Mouse (Mus musculus) limb, embryonic 13.5 days (tissue): ENCODE results near the gene Kbtbd4. TPM values are rescaled to one million over a fixed set of nuclear protein-coding genes. Genes with fewer than 3 reads are reported as not detected.
"Not testable (repeated sequence)": the region's sequence is repeated elsewhere in the genome, so short reads cannot be mapped to it uniquely, and the experiment has no call there.

Experiments used
- ATAC-seq: fragments of 200-750 bp; cut with Nextera tagmentation; 2 replicates; pipeline ENCODE4 v1.8.0; 2017; ENCODE audit warnings: low read depth, moderate number of reproducible peaks, moderate TSS enrichment; ENCODE audit not compliant: low FRiP score
- H3K27ac ChIP-seq: fragments of 300-500 bp; sonication (generic); 2 replicates; pipeline ENCODE4 v1.5.1; 2015; ENCODE audit warnings: inconsistent platforms, mild to moderate bottlenecking, moderate library complexity
- H3K27me3 ChIP-seq: fragments of 300-500 bp; sonication (generic); 2 replicates; pipeline ENCODE4 v1.6.1; 2015; ENCODE audit warnings: mild to moderate bottlenecking, inconsistent platforms
- H3K36me3 ChIP-seq: fragments of 300-500 bp; sonication (generic); 2 replicates; pipeline ENCODE4 v1.6.1; 2015; ENCODE audit warnings: inconsistent platforms, mild to moderate bottlenecking, moderate library complexity
- H3K4me1 ChIP-seq: fragments of 300-500 bp; sonication (generic); 2 replicates; pipeline ENCODE4 v1.6.1; 2015; ENCODE audit warnings: inconsistent platforms
- H3K4me2 ChIP-seq: fragments of 300-500 bp; sonication (generic); replicated peaks from 2 replicates; pipeline ENCODE4 v1.6.1; 2015; ENCODE audit warnings: inconsistent platforms, mild to moderate bottlenecking, moderate library complexity
- H3K4me3 ChIP-seq: fragments of 300-500 bp; sonication (generic); 2 replicates; pipeline ENCODE4 v1.5.1; 2015; ENCODE audit warnings: moderate library complexity, mild to moderate bottlenecking, inconsistent platforms
- H3K9ac ChIP-seq: fragments of 300-500 bp; sonication (generic); 2 replicates; pipeline ENCODE4 v1.6.1; 2015; ENCODE audit warnings: mild to moderate bottlenecking, inconsistent platforms
- H3K9me3 ChIP-seq: fragments of 300-500 bp; sonication (generic); 2 replicates; pipeline ENCODE4 v1.6.1; 2016; ENCODE audit warnings: inconsistent platforms
- WGBS: fragments of 180-500 bp; shearing (Covaris S2); methylation state at CpG from one replicate; pipeline ENCODE4 v1.1.7; 2015; 5-methylcytosine and 5-hydroxymethylcytosine counted together
- polyA plus RNA-seq: library from polyadenylated mRNA; unstranded; fragments of >200 nt; fragmentation: Nextera tagmentation; extraction: Ambion mirVana; gene quantifications from 2 replicates; pipeline ENCODE4 v1.2.1, GENCODE M21; 2015

Kbtbd4 gene
- polyA plus RNA-seq, 1 experiment from 2014 or later: 49.2 TPM

GRCm38 (mm10) chr2:90881824-90882223 is 22.7 kb upstream of the Kbtbd4 start:
- Histone ChIP-seq H3K4me3 (no peak overlapping the region), H3K4me1 (peaks cover 19% of the 10 kb centered on the region), H3K27ac (no peak overlapping the region), H3K27me3 (peaks cover 37% of the 10 kb centered on the region), H3K9ac (no peak overlapping the region), H3K36me3 (no peaks in the 10 kb centered on the region), H3K9me3 (no peaks in the 10 kb centered on the region), H3K4me2 (no peak overlapping the region)
- ATAC-seq: no peak
- 75% methylated on average over 2 of the region's 2 CpGs for WGBS

- Histone ChIP-seq H3K27me3 (peaks cover 61% of the 10 kb centered on the region), H3K4me3 (peak within 1 kb of the TSS; percentile 62), H3K9me3 (no peaks in the 10 kb centered on the region), H3K4me1 (peaks cover 29% of the 10 kb centered on the region), H3K27ac (no peak within 1 kb of the TSS), H3K36me3 (no peaks in the 10 kb centered on the region), H3K9ac (peak within 1 kb of the TSS; percentile 72), H3K4me2 (peak within 1 kb of the TSS; percentile 89)
- WGBS: 1% methylated on average over 44 of the region's 45 CpGs
- peak; percentile 52; the same call in 1 of the 2 replicates for ATAC-seq
Measured at GRCm38 (mm10) chr2:90885218-90886041, 19.1 kb upstream of the Kbtbd4 start, which contains the start of gene C1qtnf4. TSS of gene C1qtnf4 (plus strand) at chr2:90885860.

GRCm38 (mm10) chr2:90886436-90886835 is 18.1 kb upstream of the Kbtbd4 start:
- H3K27ac ChIP-seq: no peak overlapping the region
- no peaks in the 10 kb centered on the region for H3K9me3 ChIP-seq
- H3K9ac ChIP-seq: peak overlapping the region; percentile 72; the same call in 1 of the 2 replicates
- peak overlapping the region; percentile 62 for H3K4me3 ChIP-seq
- H3K4me1 ChIP-seq: peaks cover 34% of the 10 kb centered on the region
- no peak for ATAC-seq
- H3K4me2 ChIP-seq: peak overlapping the region; percentile 89
- no peaks in the 10 kb centered on the region for H3K36me3 ChIP-seq
- H3K27me3 ChIP-seq: peaks cover 61% of the 10 kb centered on the region
- WGBS: 29% methylated on average over 6 of the region's 6 CpGs

- no peak overlapping the region for H3K9ac ChIP-seq
- no peak overlapping the region for H3K27ac ChIP-seq
- H3K9me3 ChIP-seq: no peaks in the 10 kb centered on the region
- H3K4me2 ChIP-seq: no peak overlapping the region
- H3K36me3 ChIP-seq: peaks cover 6% of the 10 kb centered on the region; the same call in 1 of the 2 replicates
- H3K27me3 ChIP-seq: peaks cover 61% of the 10 kb centered on the region
- no peak for ATAC-seq
- H3K4me1 ChIP-seq: peaks cover 34% of the 10 kb centered on the region
- WGBS: 72% methylated on average over 5 of the region's 5 CpGs
- H3K4me3 ChIP-seq: no peak overlapping the region
Measured at GRCm38 (mm10) chr2:90887627-90888026, 16.9 kb upstream of the Kbtbd4 start.

GRCm38 (mm10) chr2:90889550-90890548 is 14.7 kb upstream of the Kbtbd4 start:
- 2% methylated on average over 133 of the region's 133 CpGs for WGBS
- Histone ChIP-seq H3K4me1 (peaks cover 30% of the 10 kb centered on the region), H3K9ac (peak overlapping the region; percentile 81), H3K27me3 (peaks cover 51% of the 10 kb centered on the region), H3K36me3 (peaks cover 21% of the 10 kb centered on the region), H3K4me2 (peak overlapping the region; percentile 87), H3K27ac (no peak overlapping the region), H3K4me3 (peak overlapping the region; percentile 62), H3K9me3 (no peaks in the 10 kb centered on the region)
- peak; percentile 83 for ATAC-seq

- no peak overlapping the region for H3K27ac ChIP-seq
- H3K9ac ChIP-seq: no peak overlapping the region
- no peaks in the 10 kb centered on the region for H3K9me3 ChIP-seq
- no peak for ATAC-seq
- peaks cover 60% of the 10 kb centered on the region for H3K36me3 ChIP-seq
- peaks cover 11% of the 10 kb centered on the region for H3K27me3 ChIP-seq
- 91% methylated on average over 6 of the region's 6 CpGs for WGBS
- peaks cover 14% of the 10 kb centered on the region for H3K4me1 ChIP-seq
- H3K4me2 ChIP-seq: no peak overlapping the region
- no peak overlapping the region for H3K4me3 ChIP-seq
Measured at GRCm38 (mm10) chr2:90893673-90894298, 10.8 kb upstream of the Kbtbd4 start.

- H3K9ac ChIP-seq, H3K4me3 ChIP-seq, H3K27me3 ChIP-seq, H3K27ac ChIP-seq, H3K4me2 ChIP-seq, ATAC-seq, H3K9me3 ChIP-seq: not testable (repeated sequence)
- peaks cover 11% of the 10 kb centered on the region for H3K4me1 ChIP-seq
- peaks cover 64% of the 10 kb centered on the region for H3K36me3 ChIP-seq
- WGBS: 96% methylated on average over 3 of the region's 3 CpGs
Measured at GRCm38 (mm10) chr2:90894299-90894677, 10.3 kb upstream of the Kbtbd4 start.

- ATAC-seq: no peak
- WGBS: 92% methylated on average over 2 of the region's 2 CpGs
- Histone ChIP-seq H3K9ac (peak overlapping the region; percentile 93), H3K4me3 (peak overlapping the region; percentile 85), H3K4me2 (peak overlapping the region; percentile 80), H3K27ac (no peak overlapping the region), H3K36me3 (peaks cover 58% of the 10 kb centered on the region), H3K27me3 (no peaks in the 10 kb centered on the region), H3K4me1 (peaks cover 30% of the 10 kb centered on the region), H3K9me3 (no peaks in the 10 kb centered on the region)
Measured at GRCm38 (mm10) chr2:90903398-90903797, 1.1 kb upstream of the Kbtbd4 start.

- Histone ChIP-seq H3K4me1 (peaks cover 30% of the 10 kb centered on the region), H3K36me3 (peaks cover 64% of the 10 kb centered on the region), H3K4me2 (peak overlapping the region; percentile 80), H3K9me3 (no peaks in the 10 kb centered on the region), H3K27ac (peak overlapping the region; percentile 91), H3K9ac (peak overlapping the region; percentile 93), H3K27me3 (no peaks in the 10 kb centered on the region), H3K4me3 (peak overlapping the region; percentile 85)
- WGBS: 0% methylated on average over 21 of the region's 21 CpGs
- peak; percentile 66 for ATAC-seq
Measured at GRCm38 (mm10) chr2:90904856-90905224, 300 bp downstream of the Kbtbd4 start.

- H3K9me3 ChIP-seq: no peaks in the 10 kb centered on the region
- no peak overlapping the region for H3K9ac ChIP-seq
- ATAC-seq: no peak
- no peak overlapping the region for H3K4me2 ChIP-seq
- H3K27ac ChIP-seq: no peak overlapping the region
- 95% methylated on average over 2 of the region's 2 CpGs for WGBS
- H3K4me3 ChIP-seq: no peak overlapping the region
- no peaks in the 10 kb centered on the region for H3K27me3 ChIP-seq
- H3K4me1 ChIP-seq: peaks cover 30% of the 10 kb centered on the region
- H3K36me3 ChIP-seq: peaks cover 70% of the 10 kb centered on the region
Measured at GRCm38 (mm10) chr2:90906721-90907120, 2.2 kb downstream of the Kbtbd4 start.

GRCm38 (mm10) chr2:90910861-90911260 is 6.3 kb downstream of the Kbtbd4 start:
- Histone ChIP-seq H3K27ac (no peak overlapping the region), H3K4me3 (no peak overlapping the region), H3K9me3 (no peaks in the 10 kb centered on the region), H3K4me2 (no peak overlapping the region), H3K36me3 (peaks cover 78% of the 10 kb centered on the region), H3K4me1 (peaks cover 19% of the 10 kb centered on the region), H3K9ac (no peak overlapping the region), H3K27me3 (no peaks in the 10 kb centered on the region)
- 84% methylated on average over 1 of the region's 1 CpGs for WGBS
- ATAC-seq: no peak
